Mouse (Mus musculus) neutrophil, adult 83 days (primary cell): ENCODE results near the gene Lhfpl1. TPM values are rescaled to one million over a fixed set of nuclear protein-coding genes. Genes with fewer than 3 reads are reported as not detected.

Experiments used
- total RNA-seq, 2 experiments: library from RNA; stranded (reverse); gene quantifications; one replicate each; pipeline ENCODE4 v1.2.4; 2023

The Lhfpl1 gene
- not detected for total RNA-seq

GRCm38 (mm10) chrX:145348377-145349203 lies at the start of gene Lhfpl1:
Gene Lhfpl1 (minus strand): TSS chrX:145349089.

Other genes starting within 250 kb of the Lhfpl1 start
- 1 to 10 TPM in 1 of 2 experiments, under 1 TPM in 1; 0.71 to 1.6 TPM for gene Amot, start 156.1 kb upstream of the Lhfpl1 start, total RNA-seq